Mouse (Mus musculus) myocyte (in vitro differentiated cells): ENCODE measurements around the gene Mtmr10.

Source experiments
- CEBPB ChIP-seq: IDR thresholded peaks from 2 replicates; pipeline ENCODE4 v1.6.1; 2011; ENCODE audit warnings: mild to moderate bottlenecking, moderate library complexity; ENCODE audit not compliant: poor library complexity, insufficient read depth, severe bottlenecking
- E2F4 ChIP-seq: IDR thresholded peaks from one replicate; pipeline ENCODE4 v1.6.1; 2011; ENCODE audit warnings: mild to moderate bottlenecking, control low read depth, moderate library complexity; ENCODE audit not compliant: insufficient read depth
- MAX ChIP-seq: IDR thresholded peaks from one replicate; pipeline ENCODE4 v1.6.1; 2011; ENCODE audit warnings: low read depth, mild to moderate bottlenecking, control low read depth
- MYOG ChIP-seq, 3 experiments: IDR thresholded peaks; one replicate each; pipeline ENCODE4 v1.6.1; 2011; ENCODE audit warnings: control low read depth in 2 of 3, low read depth in 2 of 3, mild to moderate bottlenecking in 2 of 3; ENCODE audit not compliant: insufficient read length in 2 of 3, control insufficient read depth in 1 of 3, insufficient read depth in 1 of 3
- POLR2A ChIP-seq: IDR thresholded peaks from one replicate; pipeline ENCODE4 v1.6.1; 2011; ENCODE audit warnings: low read depth, mild to moderate bottlenecking, control low read depth, moderate library complexity; ENCODE audit not compliant: insufficient read length
- POLR2AphosphoS2 ChIP-seq: IDR thresholded peaks from one replicate; pipeline ENCODE4 v1.6.1; 2011; ENCODE audit warnings: low read depth, control low read depth; ENCODE audit not compliant: insufficient read length
- REST ChIP-seq: IDR thresholded peaks from one replicate; pipeline ENCODE4 v1.6.1; 2011; ENCODE audit warnings: mild to moderate bottlenecking, control low read depth, moderate library complexity; ENCODE audit not compliant: insufficient read depth, insufficient read length
- SRF ChIP-seq: IDR thresholded peaks from one replicate; pipeline ENCODE4 v1.6.1; 2011; ENCODE audit warnings: low read depth; ENCODE audit not compliant: control insufficient read depth, insufficient read length
- TCF12 ChIP-seq: IDR thresholded peaks from one replicate; pipeline ENCODE4 v1.6.1; 2011; ENCODE audit warnings: mild to moderate bottlenecking, control low read depth; ENCODE audit not compliant: poor library complexity, insufficient read depth, severe bottlenecking
- TCF3 ChIP-seq: IDR thresholded peaks from one replicate; pipeline ENCODE4 v1.6.1; 2011; ENCODE audit warnings: low read depth, control low read depth; ENCODE audit not compliant: insufficient read length

DNA sequence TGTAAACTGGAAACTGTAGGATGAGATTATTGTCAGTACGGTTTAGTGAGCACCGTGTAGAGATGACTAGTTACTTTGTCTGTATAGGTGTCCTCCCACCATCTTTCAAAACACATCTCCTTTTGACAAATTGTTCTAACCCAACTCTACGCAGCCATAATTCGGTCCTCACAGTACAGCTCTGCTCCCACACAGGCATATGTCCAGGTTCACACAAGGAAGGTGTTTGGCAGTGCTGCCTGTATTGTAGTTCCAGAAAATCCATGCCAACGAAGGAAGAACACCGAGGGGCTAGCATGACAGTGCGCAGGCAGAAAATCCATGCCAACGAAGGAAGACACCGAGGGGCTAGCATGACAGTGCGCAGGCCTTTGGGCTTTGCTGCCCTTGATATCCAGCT lies 4.3 kb downstream of the Mtmr10 start:
- TF ChIP-seq MYOG (IDR thresholded peaks at IDR 0.05; ENCODE audit: control insufficient read depth in 1 of 3, insufficient read depth in 1 of 3, insufficient read length in 2 of 3, low read depth in 2 of 3) (no peak), POLR2A (no peak), TCF12 (no peak), CEBPB (no peak), SRF (no peak), TCF3 (no peak), POLR2AphosphoS2 (no peak), MAX (no peak), E2F4 (no peak), REST (no peak)
